In the genomic region with DNA sequence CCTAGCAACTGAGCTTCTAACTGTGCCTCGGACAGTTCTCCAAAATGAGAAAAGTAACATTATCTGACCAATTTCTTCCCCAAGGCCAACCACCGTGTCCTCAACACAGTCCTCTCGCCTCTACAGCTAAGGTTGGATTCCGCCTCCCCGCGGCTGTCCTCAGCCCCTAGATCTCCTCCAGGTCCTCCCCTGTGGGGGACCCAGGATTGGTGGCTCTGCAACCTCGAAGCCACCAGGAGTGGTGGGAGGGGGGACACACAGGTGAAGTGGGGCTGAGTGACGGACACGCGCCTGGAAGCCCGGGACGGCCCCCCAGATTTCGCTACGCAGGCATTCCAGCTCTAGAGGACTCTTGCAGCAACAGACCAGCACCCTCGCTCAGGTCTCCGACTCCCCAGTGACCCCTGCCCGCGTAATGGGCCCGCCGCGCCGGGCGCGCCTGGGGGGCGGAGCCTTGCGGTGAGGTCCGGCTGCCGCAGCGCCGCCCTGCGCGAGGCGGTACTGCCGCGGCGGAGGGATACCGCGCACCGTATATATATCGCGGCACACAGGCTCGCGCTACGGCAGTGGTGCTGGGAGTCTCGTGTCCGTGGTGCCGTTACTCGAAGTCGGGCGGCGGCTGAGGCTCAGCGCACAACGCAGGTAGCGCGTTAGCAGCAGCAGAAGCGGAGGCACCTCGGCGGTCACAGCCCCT, we compare ENCODE assay signal across 8 mouse cellular contexts. TPM values are rescaled to one million over a fixed set of nuclear protein-coding genes. Genes with fewer than 3 reads are reported as not detected.
DNase-seq lines count a peak whose midpoint lies in the region; ATAC-seq and TF ChIP-seq lines count a peak whose summit lies in the region.

Gene Calm1 (plus strand): TSS at position 469 of the 694 bp plus-strand sequence.

- peak within 1 kb of the TSS; percentile 94 for H3K4me3 ChIP-seq in brown adipose tissue, adult 24 weeks (ENCODE audit: insufficient read depth, low read depth, low read length)
- H3K4me3 ChIP-seq in heart, embryonic 13.5 days: peak within 1 kb of the TSS; percentile 100
- peak within 1 kb of the TSS; percentile 92 for H3K4me3 ChIP-seq in kidney, postnatal 0 days (replicated peaks; ENCODE audit: low read depth, low read length)
- peak within 1 kb of the TSS; percentile 91 for H3K4me3 ChIP-seq in liver, embryonic 13.5 days (replicated peaks)
- peak within 1 kb of the TSS; percentile 100 for H3K4me3 ChIP-seq in stomach, embryonic 14.5 days (ENCODE audit: low read depth, low read length)

- DNase-seq in CD8-positive naive resting alpha-beta T cell, adult 2 months (ENCODE audit: low read depth in 2 of 2, low spot score in 2 of 2): peak; percentile 88 to 90
- peak; percentile 61 for DNase-seq in fibroblast of lung, adult 2 months (ENCODE audit: low read depth)
- DNase-seq in kidney, postnatal 0 days (ENCODE audit: low spot score): peak; percentile 94
- DNase-seq in liver, embryonic 13.5 days: peak; percentile 89
- DNase-seq in natural killer cell, adult 2 months (ENCODE audit: low spot score in 2 of 2): peak; percentile 88 to 94

- H3K4me2 ChIP-seq in heart, embryonic 13.5 days: peak within 1 kb of the TSS; percentile 97
- peak within 1 kb of the TSS; percentile 88 for H3K4me2 ChIP-seq in kidney, postnatal 0 days (ENCODE audit: low read length)
- H3K4me2 ChIP-seq in liver, embryonic 13.5 days: peak within 1 kb of the TSS; percentile 99
- H3K4me2 ChIP-seq in stomach, embryonic 14.5 days (replicated peaks; ENCODE audit: low read depth, low read length): peak within 1 kb of the TSS; percentile 90

- H3K9me3 ChIP-seq in heart, embryonic 13.5 days: no peaks in the 10 kb centered on the region
- H3K9me3 ChIP-seq in kidney, postnatal 0 days (replicated peaks; ENCODE audit: low read length): no peaks in the 10 kb centered on the region
- H3K9me3 ChIP-seq in liver, embryonic 13.5 days (replicated peaks): no peaks in the 10 kb centered on the region
- no peaks in the 10 kb centered on the region for H3K9me3 ChIP-seq in stomach, embryonic 14.5 days (ENCODE audit: control insufficient read depth, low read depth, low read length)

- H3K4me1 ChIP-seq in brown adipose tissue, adult 24 weeks (ENCODE audit: control insufficient read depth, insufficient read depth, insufficient read length, low read length): 0 out of 2 replicates have a peak, but pooled peaks cover 3% of the 10 kb centered on the region
- peaks cover 37% of the 10 kb centered on the region for H3K4me1 ChIP-seq in heart, embryonic 13.5 days
- H3K4me1 ChIP-seq in kidney, postnatal 0 days (replicated peaks; ENCODE audit: insufficient read depth, low read length): peaks cover 4% of the 10 kb centered on the region; the same call in 1 of the 2 replicates
- peaks cover 40% of the 10 kb centered on the region for H3K4me1 ChIP-seq in liver, embryonic 13.5 days (replicated peaks)
- H3K4me1 ChIP-seq in stomach, embryonic 14.5 days (ENCODE audit: control insufficient read depth, insufficient read depth, low read length): peaks cover 9% of the 10 kb centered on the region; the same call in 1 of the 2 replicates

- TF ChIP-seq CTCF in kidney, postnatal 0 days (IDR thresholded peaks at IDR 0.05; ENCODE audit: low read depth): no peak; the same call in 1 of the 2 replicates

- WGBS in heart, embryonic 13.5 days: under 1% methylated on average over 52 of the region's 58 CpGs
- under 1% methylated on average over 57 of the region's 58 CpGs for WGBS in kidney, postnatal 0 days
- under 1% methylated on average over 58 of the region's 58 CpGs for WGBS in liver, embryonic 13.5 days (ENCODE audit: insufficient replicate concordance)
- WGBS in stomach, embryonic 14.5 days: 1% methylated on average over 58 of the region's 58 CpGs

- no peaks in the 10 kb centered on the region for H3K27me3 ChIP-seq in heart, embryonic 13.5 days (replicated peaks)
- H3K27me3 ChIP-seq in kidney, postnatal 0 days (ENCODE audit: insufficient read depth, low read length): no peaks in the 10 kb centered on the region
- H3K27me3 ChIP-seq in liver, embryonic 13.5 days: no peaks in the 10 kb centered on the region
- H3K27me3 ChIP-seq in stomach, embryonic 14.5 days (ENCODE audit: control insufficient read depth, insufficient read depth, low read length): no peaks in the 10 kb centered on the region

- H3K36me3 ChIP-seq in heart, embryonic 13.5 days: peaks cover 19% of the 10 kb centered on the region
- H3K36me3 ChIP-seq in kidney, postnatal 0 days (ENCODE audit: insufficient read depth, low read length): peaks cover 14% of the 10 kb centered on the region
- H3K36me3 ChIP-seq in liver, embryonic 13.5 days: peaks cover 20% of the 10 kb centered on the region
- peaks cover 15% of the 10 kb centered on the region for H3K36me3 ChIP-seq in stomach, embryonic 14.5 days (ENCODE audit: control insufficient read depth, insufficient read depth, low read length)

- peak; percentile 78 for ATAC-seq in heart, embryonic 13.5 days (ENCODE audit: extremely low read depth, insufficient number of reproducible peaks, low FRiP score, low TSS enrichment)
- peak; percentile 91 for ATAC-seq in kidney, postnatal 0 days (replicated peaks; ENCODE audit: low FRiP score, low read depth)
- ATAC-seq in liver, embryonic 13.5 days (ENCODE audit: low read depth): peak; percentile 76
- ATAC-seq in stomach, embryonic 14.5 days (ENCODE audit: insufficient number of reproducible peaks, insufficient read depth, low FRiP score, low read depth): peak; percentile 85

- peak within 1 kb of the TSS; percentile 97 for H3K9ac ChIP-seq in heart, embryonic 13.5 days
- H3K9ac ChIP-seq in kidney, postnatal 0 days (ENCODE audit: low read depth, low read length): peak within 1 kb of the TSS; percentile 85
- H3K9ac ChIP-seq in liver, embryonic 13.5 days: peak within 1 kb of the TSS; percentile 91
- peak within 1 kb of the TSS; percentile 92 for H3K9ac ChIP-seq in stomach, embryonic 14.5 days (replicated peaks; ENCODE audit: low read depth, low read length)

- peak within 1 kb of the TSS; percentile 89 for H3K27ac ChIP-seq in brown adipose tissue, adult 24 weeks (replicated peaks; ENCODE audit: low read depth, low read length)
- peak within 1 kb of the TSS; percentile 89 for H3K27ac ChIP-seq in heart, embryonic 13.5 days (replicated peaks)
- peak within 1 kb of the TSS; percentile 88 for H3K27ac ChIP-seq in kidney, postnatal 0 days
- peak within 1 kb of the TSS; percentile 91 for H3K27ac ChIP-seq in liver, embryonic 13.5 days
- H3K27ac ChIP-seq in stomach, embryonic 14.5 days (ENCODE audit: low read length): peak within 1 kb of the TSS; percentile 89

RNA-seq across cellular contexts. Expression of gene Calm1, which starts in this region (rescaled TPM):
- polyA plus RNA-seq in brown adipose tissue, adult 24 weeks (2012; ENCODE audit: insufficient read depth, insufficient read length, missing spikeins): 398 and 421 TPM in 2 replicates
- polyA plus RNA-seq in heart, embryonic 13.5 days (2015; fragmentation: Nextera tagmentation; extraction: Ambion mirVana): 821 and 849 TPM in 2 replicates
- polyA plus RNA-seq in kidney, postnatal 0 days (2015; fragmentation: Nextera tagmentation; extraction: Ambion mirVana): 1,372 and 1,376 TPM in 2 replicates
- 699 and 762 TPM in 2 replicates for polyA plus RNA-seq in liver, embryonic 13.5 days (2015; fragmentation: Nextera tagmentation; extraction: Ambion mirVana)
- polyA plus RNA-seq in stomach, embryonic 14.5 days (2014; fragmentation: Nextera tagmentation; extraction: Ambion mirVana): 1,664 and 1,668 TPM in 2 replicates

Comparison
In these comparisons a context has a peak if more than half of its experiments do, and no peak if none do; other contexts are left out.
1. Peak in every context shown above with its lines: DNase-seq, ATAC-seq, H3K4me3 ChIP-seq and H3K27ac ChIP-seq.